Mouse (Mus musculus): ENCODE data around the gene Spo11. TPM values are rescaled to one million over a fixed set of nuclear protein-coding genes. Genes with fewer than 3 reads are reported as not detected.
A peak's percentile ranks its signal among the peaks of the same experiment; 100 is the strongest.

Spo11 gene
- polyA plus RNA-seq, 1 experiment from 2014 or later: 0.27 TPM

DNA sequence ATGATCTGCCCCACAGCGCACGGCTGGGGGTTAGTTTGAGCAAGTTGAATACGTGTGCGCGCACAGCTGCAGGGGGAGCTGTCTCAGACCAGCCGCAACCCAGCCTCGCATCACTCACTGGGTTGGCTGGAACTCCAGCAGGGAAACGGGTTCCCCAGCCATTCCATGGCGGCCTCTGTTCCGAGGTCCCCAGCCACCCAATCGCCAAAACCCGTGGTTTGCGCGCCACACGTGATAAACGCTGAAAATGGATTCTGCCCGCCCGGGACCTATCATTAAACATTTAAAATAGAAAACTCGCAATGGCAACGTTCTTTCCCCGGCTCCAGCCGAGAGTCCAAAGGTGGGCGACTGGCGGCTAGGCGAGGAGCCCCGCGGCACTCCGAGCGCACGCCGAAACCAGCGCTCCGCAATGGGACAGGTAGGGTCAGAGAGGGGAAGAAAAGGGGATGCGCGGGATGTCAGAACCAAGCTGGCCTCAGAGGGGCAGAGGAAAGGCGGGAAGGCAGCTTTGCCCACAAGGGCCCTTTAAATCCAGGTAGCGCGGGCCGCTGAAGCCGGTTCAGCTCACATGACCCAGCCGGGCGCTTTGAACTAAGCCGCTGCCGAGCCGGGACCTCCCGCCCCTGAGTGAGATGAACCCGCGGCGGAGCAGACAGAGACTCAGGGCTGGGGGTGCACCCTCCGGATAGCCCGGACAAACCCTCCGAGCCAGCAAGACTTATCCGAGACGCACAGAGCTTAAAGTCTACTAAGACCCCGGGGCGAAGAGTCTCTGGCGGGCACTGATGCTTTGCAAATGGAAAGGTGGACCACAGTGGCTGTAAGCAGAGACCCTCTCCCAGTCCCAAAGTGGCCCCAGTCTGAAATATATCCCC, 38.5 kb upstream of the Spo11 start:
- under 1% methylated on average over 57 of the region's 57 CpGs for WGBS
- peaks cover 71% of the 10 kb centered on the region for H3K4me1 ChIP-seq
- H3K4me3 ChIP-seq (replicated peaks): peak overlapping the region; percentile 49
- peaks cover 99% of the 10 kb centered on the region for H3K27me3 ChIP-seq
- H3K9ac ChIP-seq: peak overlapping the region; percentile 56
- H3K27ac ChIP-seq: peak overlapping the region; percentile 75; the same call in 1 of the 2 replicates
- H3K4me2 ChIP-seq: peak overlapping the region; percentile 72
- H3K9me3 ChIP-seq: no peaks in the 10 kb centered on the region
- ATAC-seq (ENCODE audit: low FRiP score): no peak
- no peaks in the 10 kb centered on the region for H3K36me3 ChIP-seq (replicated peaks)

DNA sequence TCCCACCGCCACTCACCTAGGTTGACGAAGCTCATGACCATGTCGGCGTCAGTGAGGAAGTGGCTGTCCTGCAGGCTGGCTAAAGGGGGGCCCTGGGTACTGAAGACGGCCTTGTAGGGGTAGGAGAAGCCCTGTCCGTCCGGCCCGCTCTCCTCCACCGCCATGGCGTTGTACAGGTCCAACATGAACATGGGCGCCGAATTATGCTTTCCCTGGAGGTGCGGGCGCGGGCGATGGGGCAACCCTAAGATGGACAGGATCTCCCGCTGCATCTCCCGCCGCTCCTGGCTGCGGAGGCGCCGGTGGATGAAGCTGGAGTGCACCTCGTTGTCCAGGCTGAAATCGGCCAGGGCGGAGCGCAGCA, 37.9 kb upstream of the Spo11 start:
- Histone ChIP-seq H3K9ac (peak overlapping the region; percentile 56), H3K4me2 (peak overlapping the region; percentile 72), H3K4me3 (replicated peaks) (peak overlapping the region; percentile 49), H3K36me3 (replicated peaks) (no peaks in the 10 kb centered on the region), H3K27me3 (peaks cover 98% of the 10 kb centered on the region), H3K4me1 (peaks cover 65% of the 10 kb centered on the region), H3K9me3 (no peaks in the 10 kb centered on the region), H3K27ac (peak overlapping the region; percentile 75)
- peak; percentile 14; the same call in 1 of the 2 replicates for ATAC-seq (ENCODE audit: low FRiP score)
- WGBS: under 1% methylated on average over 26 of the region's 26 CpGs

DNA sequence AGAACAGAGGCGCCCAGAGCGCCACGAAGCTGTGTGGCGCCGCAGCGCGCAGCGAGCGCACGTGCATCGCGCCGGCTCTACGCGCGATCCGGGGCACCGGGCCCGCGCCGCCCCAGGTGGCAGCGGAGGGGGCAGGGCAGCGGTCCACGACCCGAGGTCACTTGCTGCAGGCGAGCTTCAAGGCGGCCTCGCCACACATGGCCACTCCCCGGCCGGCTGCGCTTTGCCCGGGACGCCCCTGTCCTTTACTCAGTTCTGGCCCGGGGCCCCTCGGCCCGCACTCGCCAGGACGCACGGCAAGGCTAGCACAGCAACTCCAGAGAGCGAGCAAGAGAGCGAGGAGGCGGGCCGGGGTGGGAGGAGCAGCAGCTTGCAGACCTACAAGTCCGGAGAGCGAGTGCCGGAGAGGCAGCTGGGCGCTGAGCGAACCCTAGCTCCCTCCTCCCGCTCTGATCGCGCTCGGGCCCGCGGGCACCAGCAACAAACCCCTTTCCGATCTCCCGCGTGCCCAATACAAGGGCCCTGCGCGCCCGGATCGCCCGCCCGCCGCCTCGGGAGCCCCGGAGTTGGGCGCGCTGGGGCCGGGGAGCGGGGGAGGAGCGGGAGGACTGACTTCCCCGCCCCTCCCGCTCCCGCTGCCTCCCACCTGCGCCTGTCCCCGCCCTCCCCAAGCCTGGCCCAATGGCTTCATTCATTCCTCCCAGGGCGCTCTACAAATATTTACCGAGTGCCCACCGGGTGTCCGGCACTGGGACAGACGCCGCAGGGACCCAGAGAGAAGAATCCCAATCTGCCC, 37.3 kb upstream of the Spo11 start, which contains the start of gene Bmp7:
TSS of gene Bmp7 (minus strand) at position 319 of the 796 bp plus-strand sequence.
- under 1% methylated on average over 54 of the region's 82 CpGs for WGBS
- peak within 1 kb of the TSS; percentile 56 for H3K9ac ChIP-seq
- H3K27ac ChIP-seq: peak within 1 kb of the TSS; percentile 75
- peak; percentile 69 for ATAC-seq (ENCODE audit: low FRiP score)
- H3K27me3 ChIP-seq: peaks cover 98% of the 10 kb centered on the region
- H3K36me3 ChIP-seq (replicated peaks): no peaks in the 10 kb centered on the region
- H3K4me2 ChIP-seq: peak within 1 kb of the TSS; percentile 72
- peak within 1 kb of the TSS; percentile 49 for H3K4me3 ChIP-seq (replicated peaks)
- no peaks in the 10 kb centered on the region for H3K9me3 ChIP-seq
- peaks cover 59% of the 10 kb centered on the region for H3K4me1 ChIP-seq

GRCm38 (mm10) chr2:172940799-172941163, 36.7 kb upstream of the Spo11 start:
- 0% methylated on average over 13 of the region's 13 CpGs for WGBS
- H3K4me1 ChIP-seq: peaks cover 53% of the 10 kb centered on the region
- no peak; the same call in 1 of the 2 replicates for ATAC-seq (ENCODE audit: low FRiP score)
- peak overlapping the region; percentile 49 for H3K4me3 ChIP-seq (replicated peaks)
- no peaks in the 10 kb centered on the region for H3K9me3 ChIP-seq
- peak overlapping the region; percentile 72 for H3K4me2 ChIP-seq
- H3K36me3 ChIP-seq (replicated peaks): no peaks in the 10 kb centered on the region
- no peak overlapping the region for H3K27ac ChIP-seq
- H3K9ac ChIP-seq: peak overlapping the region; percentile 56
- H3K27me3 ChIP-seq: peaks cover 96% of the 10 kb centered on the region

DNA sequence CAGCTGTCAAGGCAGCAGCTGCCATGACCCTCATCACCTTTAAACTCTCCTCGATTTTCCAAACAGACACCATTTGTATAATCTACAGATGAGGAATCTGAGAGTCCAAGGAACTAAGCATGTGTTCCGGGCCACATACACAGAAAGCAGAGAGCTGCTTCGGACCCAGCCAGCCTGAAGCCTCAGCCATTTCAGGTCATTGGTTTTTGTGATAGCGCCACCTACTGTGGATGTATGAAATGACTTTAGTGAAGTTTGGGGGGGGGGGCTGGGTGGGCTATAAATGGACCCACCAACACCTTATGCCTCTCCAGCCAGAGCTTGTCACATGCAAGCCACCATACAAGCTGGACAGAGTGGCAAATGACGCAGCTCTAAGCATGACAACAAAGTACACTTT, 28.4 kb upstream of the Spo11 start:
- no peak overlapping the region for H3K4me3 ChIP-seq (replicated peaks)
- peaks cover 11% of the 10 kb centered on the region for H3K4me1 ChIP-seq
- no peak overlapping the region for H3K9ac ChIP-seq
- no peak overlapping the region for H3K27ac ChIP-seq
- no peak overlapping the region for H3K4me2 ChIP-seq
- H3K36me3 ChIP-seq (replicated peaks): no peaks in the 10 kb centered on the region
- H3K27me3 ChIP-seq: peaks cover 25% of the 10 kb centered on the region
- no peaks in the 10 kb centered on the region for H3K9me3 ChIP-seq
- 0 out of 2 replicates have a peak, but pooled peaks have one; percentile 3 for ATAC-seq (ENCODE audit: low FRiP score)
- 43% methylated on average over 5 of the region's 5 CpGs for WGBS

DNA sequence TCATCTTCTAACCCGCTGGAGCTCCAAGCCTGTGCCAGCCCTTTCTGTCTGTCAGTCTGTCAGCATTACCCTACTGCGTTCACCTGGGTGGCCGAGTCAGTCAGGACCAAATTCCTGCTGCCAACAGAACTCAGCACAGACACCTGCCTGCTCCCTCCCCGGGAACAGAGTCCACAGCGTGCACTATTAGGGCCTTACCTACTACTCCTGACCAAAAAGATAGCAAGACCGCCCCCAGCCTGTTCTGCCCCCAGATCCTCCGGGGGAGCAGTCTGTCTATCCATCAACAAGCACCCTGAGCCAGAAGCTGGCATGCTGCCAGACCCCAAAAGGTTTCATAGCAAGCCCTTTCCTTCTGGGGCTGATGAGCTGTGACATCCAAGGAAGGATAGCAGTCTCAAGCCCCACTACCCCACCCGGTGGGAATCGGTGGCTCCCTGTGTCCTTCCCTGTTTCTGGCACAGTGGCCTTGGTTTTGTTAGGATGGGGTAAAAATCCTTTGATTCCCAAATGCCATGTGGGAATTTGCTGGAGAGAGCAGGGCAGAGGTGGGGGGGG, 27.3 kb upstream of the Spo11 start:
- Histone ChIP-seq H3K27ac (no peak overlapping the region), H3K9ac (no peak overlapping the region), H3K9me3 (no peaks in the 10 kb centered on the region), H3K27me3 (peaks cover 13% of the 10 kb centered on the region), H3K4me1 (peaks cover 11% of the 10 kb centered on the region), H3K4me3 (replicated peaks) (no peak overlapping the region), H3K36me3 (replicated peaks) (no peaks in the 10 kb centered on the region), H3K4me2 (no peak overlapping the region)
- WGBS: 58% methylated on average over 9 of the region's 9 CpGs
- no peak for ATAC-seq (ENCODE audit: low FRiP score)

DNA sequence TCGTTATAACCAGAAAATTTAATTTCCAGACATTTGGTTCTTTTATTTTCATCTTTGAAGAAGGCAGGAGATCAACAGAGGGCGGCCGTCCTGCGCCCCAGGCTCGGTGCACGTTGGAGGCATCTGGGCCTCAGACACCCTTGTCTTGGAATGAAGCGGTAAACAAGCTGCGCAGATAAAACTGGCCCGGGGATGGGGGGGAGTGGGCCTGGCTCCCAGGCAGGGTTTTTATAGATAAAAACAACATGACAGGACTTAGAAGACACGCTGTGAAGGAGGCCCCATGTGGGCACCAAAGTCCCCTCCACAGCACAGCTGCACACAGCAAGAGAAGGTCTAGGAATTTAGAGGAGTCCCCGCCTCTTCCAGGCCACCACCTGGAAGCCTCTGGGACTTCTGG, 26.8 kb upstream of the Spo11 start:
- ATAC-seq (ENCODE audit: low FRiP score): no peak
- 0 out of 2 replicates have a peak overlapping the region, but pooled peaks have one; percentile 9 for H3K27ac ChIP-seq

DNA sequence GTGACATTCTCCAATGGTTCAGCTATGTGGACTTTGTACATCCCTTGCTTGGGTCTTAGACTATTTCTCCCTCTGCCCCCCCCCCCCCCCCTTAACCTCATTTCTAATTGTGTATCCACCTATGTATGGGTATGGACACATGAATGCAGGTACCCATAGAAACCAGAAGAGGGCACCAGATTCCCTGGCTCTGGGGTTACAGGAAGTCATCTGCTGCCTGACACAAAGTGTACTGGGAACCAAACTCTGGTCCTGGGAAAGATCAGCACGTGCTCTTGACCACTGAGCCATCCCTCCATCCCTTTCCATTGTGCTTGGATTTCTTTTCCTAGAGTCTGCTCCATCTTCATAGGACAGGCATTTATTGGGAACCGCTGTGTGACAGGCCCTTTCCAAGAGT, 25.5 kb upstream of the Spo11 start:
- 0 out of 2 replicates have a peak, but pooled peaks cover 5% of the 10 kb centered on the region for H3K27me3 ChIP-seq
- H3K9ac ChIP-seq: no peak overlapping the region
- H3K36me3 ChIP-seq (replicated peaks): no peaks in the 10 kb centered on the region
- no peak for ATAC-seq (ENCODE audit: low FRiP score)
- H3K4me2 ChIP-seq: no peak overlapping the region
- H3K9me3 ChIP-seq: peaks cover 7% of the 10 kb centered on the region; the same call in 1 of the 2 replicates
- H3K27ac ChIP-seq: no peak overlapping the region
- 79% methylated on average over 2 of the region's 2 CpGs for WGBS
- no peak overlapping the region for H3K4me3 ChIP-seq (replicated peaks)
- peaks cover 11% of the 10 kb centered on the region for H3K4me1 ChIP-seq

More for the DNA sequence above, 26.8 kb upstream of the Spo11 start:
- peaks cover 11% of the 10 kb centered on the region for H3K4me1 ChIP-seq
- WGBS: 29% methylated on average over 11 of the region's 11 CpGs
- no peak overlapping the region for H3K4me2 ChIP-seq
- no peak overlapping the region for H3K4me3 ChIP-seq (replicated peaks)
- no peak overlapping the region for H3K9ac ChIP-seq
- H3K36me3 ChIP-seq (replicated peaks): no peaks in the 10 kb centered on the region
- no peaks in the 10 kb centered on the region for H3K9me3 ChIP-seq
- peaks cover 10% of the 10 kb centered on the region; the same call in 1 of the 2 replicates for H3K27me3 ChIP-seq

GRCm38 (mm10) chr2:172958579-172958978, 18.9 kb upstream of the Spo11 start:
- peak; percentile 61; the same call in 1 of the 2 replicates for ATAC-seq (ENCODE audit: low FRiP score)
- peaks cover 11% of the 10 kb centered on the region for H3K4me1 ChIP-seq
- H3K9ac ChIP-seq: no peak overlapping the region; the same call in 1 of the 2 replicates
- no peaks in the 10 kb centered on the region for H3K36me3 ChIP-seq (replicated peaks)
- no peak overlapping the region; the same call in 1 of the 2 replicates for H3K27ac ChIP-seq
- no peak overlapping the region for H3K4me3 ChIP-seq (replicated peaks)
- peaks cover 17% of the 10 kb centered on the region; the same call in 1 of the 2 replicates for H3K9me3 ChIP-seq
- 0 out of 2 replicates have a peak, but pooled peaks cover 15% of the 10 kb centered on the region for H3K27me3 ChIP-seq
- WGBS: 3% methylated on average over 5 of the region's 5 CpGs
- no peak overlapping the region for H3K4me2 ChIP-seq

DNA sequence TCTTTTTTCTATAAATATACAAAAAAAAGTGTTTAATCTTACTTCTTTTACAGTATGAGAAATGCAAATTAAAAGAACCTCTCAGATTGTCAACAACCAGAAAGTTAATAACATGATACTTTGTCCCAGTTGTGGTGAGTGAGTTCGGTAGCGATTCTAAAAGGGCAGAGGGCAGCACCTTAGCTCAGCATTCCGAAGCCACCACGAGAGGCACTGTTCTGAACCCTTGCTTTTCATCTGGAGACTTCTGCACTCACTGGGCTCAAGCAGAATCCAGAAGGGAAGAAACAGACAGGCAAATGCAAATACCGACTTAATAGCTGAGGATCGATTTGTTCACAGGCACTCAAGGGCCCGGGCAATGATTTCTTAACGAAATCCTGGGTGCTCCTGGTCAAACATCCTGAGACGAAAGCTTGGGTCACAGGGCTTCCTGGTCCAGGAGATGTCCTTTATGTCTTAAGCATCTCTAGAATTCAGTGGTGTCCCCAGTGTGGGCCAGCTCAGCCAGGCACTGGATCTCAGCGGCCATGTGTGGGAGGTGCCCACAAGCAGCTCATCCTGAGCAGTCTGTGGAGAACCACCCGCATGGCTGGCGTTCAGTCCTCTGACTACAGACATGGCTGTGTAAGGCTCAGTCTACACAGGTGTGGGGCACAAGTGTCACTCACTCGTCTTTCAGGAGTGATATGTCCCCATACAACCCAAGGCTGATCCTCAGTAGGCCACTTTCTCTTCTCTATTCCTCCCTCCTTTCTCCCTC, 18.3 kb upstream of the Spo11 start:
- WGBS: 48% methylated on average over 13 of the region's 13 CpGs
- no peak for ATAC-seq (ENCODE audit: low FRiP score)

DNA sequence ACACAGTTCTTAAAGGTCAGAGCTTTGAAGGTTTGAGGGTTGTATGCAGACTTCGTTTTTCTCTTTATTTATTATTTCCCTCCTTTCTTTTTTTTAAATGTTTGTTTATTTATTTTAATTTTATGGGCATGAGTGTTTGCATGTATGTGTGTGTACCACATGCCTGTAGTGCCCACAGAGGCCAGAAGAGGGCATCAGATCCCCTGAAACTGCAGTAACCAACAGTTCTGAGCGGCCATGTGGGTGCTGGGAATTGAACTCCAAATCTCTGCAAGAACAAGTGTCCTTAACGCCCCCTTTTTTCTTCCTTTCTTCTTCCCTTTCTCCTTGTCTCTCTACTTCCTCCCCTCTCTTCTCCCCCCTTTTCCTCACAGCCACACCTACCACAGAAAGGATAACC, 17.1 kb upstream of the Spo11 start:
- WGBS: 83% methylated on average over 3 of the region's 3 CpGs
- Histone ChIP-seq H3K4me1 (peaks cover 14% of the 10 kb centered on the region), H3K36me3 (replicated peaks) (no peaks in the 10 kb centered on the region), H3K4me2 (no peak overlapping the region), H3K9me3 (peaks cover 17% of the 10 kb centered on the region; the same call in 1 of the 2 replicates), H3K4me3 (replicated peaks) (no peak overlapping the region), H3K27ac (no peak overlapping the region), H3K9ac (no peak overlapping the region), H3K27me3 (0 out of 2 replicates have a peak, but pooled peaks cover 24% of the 10 kb centered on the region)
- ATAC-seq (ENCODE audit: low FRiP score): no peak

More for the DNA sequence above, 18.3 kb upstream of the Spo11 start:
- no peak overlapping the region for H3K4me2 ChIP-seq
- no peak overlapping the region for H3K4me3 ChIP-seq (replicated peaks)
- no peak overlapping the region; the same call in 1 of the 2 replicates for H3K9ac ChIP-seq
- H3K9me3 ChIP-seq: peaks cover 17% of the 10 kb centered on the region; the same call in 1 of the 2 replicates
- H3K36me3 ChIP-seq (replicated peaks): no peaks in the 10 kb centered on the region
- H3K4me1 ChIP-seq: peaks cover 11% of the 10 kb centered on the region
- H3K27me3 ChIP-seq: 0 out of 2 replicates have a peak, but pooled peaks cover 17% of the 10 kb centered on the region
- H3K27ac ChIP-seq: no peak overlapping the region
